Mouse (Mus musculus) ES-Bruce4 (cell line): ENCODE measurements around the gene Ptgis. TPM values are rescaled to one million over a fixed set of nuclear protein-coding genes. Genes with fewer than 3 reads are reported as not detected.

Experiments used
- H3K27ac ChIP-seq: 2 replicates; pipeline ENCODE4 v1.5.1; 2012; ENCODE audit warnings: low read length, inconsistent platforms; ENCODE audit not compliant: insufficient read depth
- H3K27me3 ChIP-seq: 2 replicates; pipeline ENCODE4 v1.6.1; 2012; ENCODE audit warnings: mild to moderate bottlenecking, low read length, inconsistent platforms; ENCODE audit not compliant: control insufficient read depth, poor library complexity, insufficient read depth, severe bottlenecking
- H3K36me3 ChIP-seq: 2 replicates; pipeline ENCODE4 v1.6.1; 2012; ENCODE audit warnings: inconsistent platforms, mild to moderate bottlenecking, low read length, moderate library complexity; ENCODE audit not compliant: control insufficient read depth, poor library complexity, insufficient read depth, severe bottlenecking
- H3K4me1 ChIP-seq: one replicate; pipeline ENCODE4 v1.8.1; 2011; ENCODE audit warnings: low read length; ENCODE audit not compliant: control insufficient read depth, insufficient read depth
- H3K4me3 ChIP-seq: 2 replicates; pipeline ENCODE4 v1.5.1; 2011; ENCODE audit warnings: low read depth, mild to moderate bottlenecking, low read length
- H3K9ac ChIP-seq: 2 replicates; pipeline ENCODE4 v1.6.1; 2012; ENCODE audit warnings: low read depth, mild to moderate bottlenecking, inconsistent platforms; ENCODE audit not compliant: poor library complexity, severe bottlenecking
- H3K9me3 ChIP-seq: replicated peaks from 2 replicates; pipeline ENCODE4 v1.6.1; 2012; ENCODE audit warnings: mild to moderate bottlenecking, low read length, inconsistent platforms; ENCODE audit not compliant: control insufficient read depth, poor library complexity, insufficient read depth, severe bottlenecking
- CTCF ChIP-seq: IDR thresholded peaks from one replicate; pipeline ENCODE4 v1.8.1; 2011; ENCODE audit warnings: low read depth, low read length
- EP300 ChIP-seq: IDR thresholded peaks from 2 replicates; pipeline ENCODE4 v1.6.1; 2011; ENCODE audit warnings: low read depth, low read length; ENCODE audit not compliant: insufficient read depth
- POLR2A ChIP-seq: IDR thresholded peaks from one replicate; pipeline ENCODE4 v1.8.1; 2011; ENCODE audit warnings: low read length; ENCODE audit not compliant: insufficient read depth
- polyA plus RNA-seq: library from polyadenylated mRNA; stranded (reverse); fragments of >200 nt; gene quantifications from 2 replicates; pipeline ENCODE4 v1.2.4, GENCODE M21; 2011; ENCODE audit warnings: low read depth; ENCODE audit not compliant: missing spikeins, insufficient read depth, insufficient read length

Ptgis gene
- polyA plus RNA-seq, 1 experiment = 6.8 TPM

DNA sequence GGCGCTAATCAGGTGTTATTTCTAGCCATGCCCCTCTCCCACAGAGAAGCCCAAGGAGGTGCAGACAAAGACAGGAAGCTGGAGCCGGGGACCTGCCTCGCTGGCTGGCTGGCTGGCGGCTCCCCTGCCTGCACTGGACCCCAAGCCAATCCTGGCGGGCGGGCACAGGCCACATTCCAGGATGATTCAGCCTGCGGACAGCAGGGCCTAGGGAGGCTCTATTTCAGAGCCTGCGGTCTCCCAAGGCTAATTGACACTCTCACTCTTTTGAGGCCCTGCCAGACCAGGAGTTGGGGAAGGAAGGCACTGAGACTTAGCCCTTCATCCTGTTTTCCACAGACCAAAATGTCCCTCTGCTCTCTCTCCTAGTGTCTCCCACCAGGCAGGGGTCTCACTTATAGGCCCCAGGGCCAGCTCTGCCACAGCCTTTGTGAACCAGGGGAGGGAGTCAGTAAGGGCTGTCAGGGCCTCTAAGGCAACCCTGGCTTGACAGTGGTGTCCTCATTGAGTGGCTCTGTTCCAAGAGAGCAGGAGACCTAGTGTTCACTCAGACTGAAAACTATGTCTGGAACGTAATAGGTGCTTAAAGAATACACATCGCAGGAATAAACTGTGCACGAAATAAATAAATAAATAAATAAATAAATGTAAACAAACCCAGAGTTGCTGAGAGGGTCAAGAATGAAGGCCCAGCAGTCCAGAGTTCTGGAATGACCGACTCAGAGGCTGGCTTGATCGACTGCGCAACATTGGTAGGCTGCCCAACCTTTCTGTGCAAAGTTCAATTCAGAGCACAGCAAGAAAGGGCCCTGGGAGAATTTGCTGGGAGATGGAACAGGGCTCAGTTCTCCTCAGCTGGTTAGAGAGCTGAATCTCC is 8.0 kb downstream of the Ptgis start:
- Histone ChIP-seq H3K4me3 (no peak overlapping the region), H3K36me3 (no peaks in the 10 kb centered on the region), H3K9me3 (no peaks in the 10 kb centered on the region), H3K4me1 (peaks cover 7% of the 10 kb centered on the region), H3K27ac (no peak overlapping the region), H3K27me3 (no peaks in the 10 kb centered on the region), H3K9ac (peak overlapping the region; percentile 38; the same call in 1 of the 2 replicates)
- TF ChIP-seq POLR2A = no peak
- no peak for TF ChIP-seq CTCF
- no peak for TF ChIP-seq EP300

- TF ChIP-seq CTCF = no peak
- no peak for TF ChIP-seq EP300
- peak; percentile 61 for TF ChIP-seq POLR2A
- H3K36me3 ChIP-seq = no peaks in the 10 kb centered on the region
- peak overlapping the region; percentile 13; the same call in 1 of the 2 replicates for H3K9ac ChIP-seq
- no peaks in the 10 kb centered on the region for H3K27me3 ChIP-seq
- H3K4me3 ChIP-seq = peak overlapping the region; percentile 63
- peak overlapping the region; percentile 76 for H3K27ac ChIP-seq
- peaks cover 6% of the 10 kb centered on the region for H3K4me1 ChIP-seq
- H3K9me3 ChIP-seq = no peaks in the 10 kb centered on the region
Observed at GRCm38 (mm10) chr2:167230554-167230953, 9.8 kb downstream of the Ptgis start.

DNA sequence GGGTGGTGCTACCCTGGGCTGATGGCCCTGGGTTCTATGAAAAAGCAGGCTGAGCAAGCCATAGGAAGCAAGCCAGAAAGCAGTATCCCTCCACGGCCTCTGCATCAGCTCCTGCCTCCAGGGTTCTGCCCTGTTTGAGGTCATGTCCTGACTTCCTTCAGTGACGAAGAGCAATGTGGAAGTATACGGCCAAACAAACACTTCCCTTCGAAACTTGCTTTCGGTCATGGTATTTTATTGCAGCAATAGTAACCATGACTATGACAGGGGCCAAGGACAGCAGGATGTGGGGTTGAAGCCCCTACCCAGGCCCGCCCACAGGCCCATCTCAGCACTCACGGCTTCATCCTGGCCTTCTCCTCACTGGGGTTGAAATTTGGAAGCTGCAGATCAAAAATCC is 15.5 kb downstream of the Ptgis start:
- no peaks in the 10 kb centered on the region for H3K9me3 ChIP-seq
- H3K27me3 ChIP-seq = no peaks in the 10 kb centered on the region
- H3K9ac ChIP-seq = no peak overlapping the region
- TF ChIP-seq POLR2A (no peak), CTCF (no peak), EP300 (no peak)
- no peak overlapping the region for H3K27ac ChIP-seq
- no peaks in the 10 kb centered on the region for H3K36me3 ChIP-seq
- no peak overlapping the region for H3K4me3 ChIP-seq
- no peaks in the 10 kb centered on the region for H3K4me1 ChIP-seq

GRCm38 (mm10) chr2:167224194-167224593 is 16.2 kb downstream of the Ptgis start:
- H3K27ac ChIP-seq = no peak overlapping the region
- no peak for TF ChIP-seq EP300
- no peak for TF ChIP-seq CTCF
- no peak for TF ChIP-seq POLR2A
- H3K4me3 ChIP-seq = no peak overlapping the region
- H3K4me1 ChIP-seq = no peaks in the 10 kb centered on the region
- H3K27me3 ChIP-seq = no peaks in the 10 kb centered on the region
- H3K36me3 ChIP-seq = no peaks in the 10 kb centered on the region
- H3K9me3 ChIP-seq = no peaks in the 10 kb centered on the region
- no peak overlapping the region for H3K9ac ChIP-seq

DNA sequence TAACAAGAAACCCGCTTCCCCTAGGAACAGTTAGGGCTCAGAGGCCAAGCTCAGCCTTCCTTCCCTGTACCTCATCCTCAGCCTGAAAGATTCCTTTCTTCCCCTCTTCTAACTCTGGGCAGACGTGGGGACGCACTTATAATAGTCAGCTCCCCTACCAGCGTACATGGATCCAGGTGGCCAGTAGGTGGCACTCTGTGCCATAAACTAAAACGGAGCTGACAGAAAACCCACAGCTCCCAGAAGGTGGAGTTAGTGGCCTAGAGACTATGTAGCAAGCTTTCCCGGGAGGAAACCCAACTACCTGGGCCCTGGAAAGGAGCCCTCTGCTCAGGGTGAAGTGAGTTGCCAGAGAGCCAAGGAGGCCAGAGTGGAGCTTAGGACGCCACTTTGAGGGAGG is 18.3 kb downstream of the Ptgis start:
- peak overlapping the region; percentile 68; the same call in 1 of the 2 replicates for H3K9ac ChIP-seq
- H3K9me3 ChIP-seq = no peaks in the 10 kb centered on the region
- H3K4me3 ChIP-seq = peak overlapping the region; percentile 99
- no peaks in the 10 kb centered on the region for H3K4me1 ChIP-seq
- no peak overlapping the region; the same call in 1 of the 2 replicates for H3K27ac ChIP-seq
- no peaks in the 10 kb centered on the region for H3K27me3 ChIP-seq
- no peak for TF ChIP-seq POLR2A
- TF ChIP-seq EP300 = no peak
- TF ChIP-seq CTCF = peak; percentile 89
- H3K36me3 ChIP-seq = no peaks in the 10 kb centered on the region

- Histone ChIP-seq H3K9ac (peak overlapping the region; percentile 68), H3K4me3 (peak overlapping the region; percentile 99), H3K4me1 (no peaks in the 10 kb centered on the region), H3K27ac (peak overlapping the region; percentile 51), H3K27me3 (no peaks in the 10 kb centered on the region), H3K36me3 (no peaks in the 10 kb centered on the region), H3K9me3 (no peaks in the 10 kb centered on the region)
- TF ChIP-seq POLR2A = no peak
- TF ChIP-seq EP300 = no peak
- TF ChIP-seq CTCF = no peak
Observed at GRCm38 (mm10) chr2:167221159-167221845, 19.1 kb downstream of the Ptgis start.
